Mouse (Mus musculus) midbrain, embryonic 13.5 days (tissue): ENCODE results near the gene Tbc1d8. TPM values are rescaled to one million over a fixed set of nuclear protein-coding genes. Genes with fewer than 3 reads are reported as not detected.

ENCODE experiments used
- ATAC-seq: fragments of 200-750 bp; cut with Nextera tagmentation; 2 replicates; pipeline ENCODE4 v1.8.0; 2017; ENCODE audit warnings: mild to moderate bottlenecking, moderate TSS enrichment, moderate library complexity
- H3K27ac ChIP-seq: fragments of 300-500 bp; sonication (generic); 2 replicates; pipeline ENCODE4 v1.5.1; 2015; ENCODE audit warnings: inconsistent platforms, mild to moderate bottlenecking, moderate library complexity
- H3K27me3 ChIP-seq: fragments of 300-500 bp; sonication (generic); 2 replicates; pipeline ENCODE4 v1.6.1; 2015; ENCODE audit warnings: mild to moderate bottlenecking, inconsistent platforms
- H3K36me3 ChIP-seq: fragments of 300-500 bp; sonication (generic); 2 replicates; pipeline ENCODE4 v1.6.1; 2015; ENCODE audit warnings: mild to moderate bottlenecking, inconsistent platforms
- H3K4me1 ChIP-seq: fragments of 300-500 bp; sonication (generic); replicated peaks from 2 replicates; pipeline ENCODE4 v1.6.1; 2015; ENCODE audit warnings: inconsistent platforms
- H3K4me2 ChIP-seq: fragments of 300-500 bp; sonication (generic); replicated peaks from 2 replicates; pipeline ENCODE4 v1.6.1; 2015; ENCODE audit warnings: moderate library complexity, mild to moderate bottlenecking, inconsistent platforms
- H3K4me3 ChIP-seq: fragments of 300-500 bp; sonication (generic); replicated peaks from 2 replicates; pipeline ENCODE4 v1.5.1; 2015; ENCODE audit warnings: mild to moderate bottlenecking, inconsistent platforms
- H3K9ac ChIP-seq: fragments of 300-500 bp; sonication (generic); replicated peaks from 2 replicates; pipeline ENCODE4 v1.6.1; 2015; ENCODE audit warnings: mild to moderate bottlenecking, inconsistent platforms
- H3K9me3 ChIP-seq: fragments of 300-500 bp; sonication (generic); 2 replicates; pipeline ENCODE4 v1.6.1; 2016; ENCODE audit warnings: mild to moderate bottlenecking, inconsistent platforms
- WGBS: fragments of 180-500 bp; shearing (Covaris S2); methylation state at CpG from one replicate; pipeline ENCODE4 v1.1.7; 2015; 5-methylcytosine and 5-hydroxymethylcytosine counted together
- polyA plus RNA-seq: library from polyadenylated mRNA; unstranded; fragments of >200 nt; fragmentation: Nextera tagmentation; extraction: Ambion mirVana; gene quantifications from 2 replicates; pipeline ENCODE4 v1.2.1, GENCODE M21; 2015

The Tbc1d8 gene
- 7.2 and 7.8 TPM in 2 replicates for polyA plus RNA-seq

DNA sequence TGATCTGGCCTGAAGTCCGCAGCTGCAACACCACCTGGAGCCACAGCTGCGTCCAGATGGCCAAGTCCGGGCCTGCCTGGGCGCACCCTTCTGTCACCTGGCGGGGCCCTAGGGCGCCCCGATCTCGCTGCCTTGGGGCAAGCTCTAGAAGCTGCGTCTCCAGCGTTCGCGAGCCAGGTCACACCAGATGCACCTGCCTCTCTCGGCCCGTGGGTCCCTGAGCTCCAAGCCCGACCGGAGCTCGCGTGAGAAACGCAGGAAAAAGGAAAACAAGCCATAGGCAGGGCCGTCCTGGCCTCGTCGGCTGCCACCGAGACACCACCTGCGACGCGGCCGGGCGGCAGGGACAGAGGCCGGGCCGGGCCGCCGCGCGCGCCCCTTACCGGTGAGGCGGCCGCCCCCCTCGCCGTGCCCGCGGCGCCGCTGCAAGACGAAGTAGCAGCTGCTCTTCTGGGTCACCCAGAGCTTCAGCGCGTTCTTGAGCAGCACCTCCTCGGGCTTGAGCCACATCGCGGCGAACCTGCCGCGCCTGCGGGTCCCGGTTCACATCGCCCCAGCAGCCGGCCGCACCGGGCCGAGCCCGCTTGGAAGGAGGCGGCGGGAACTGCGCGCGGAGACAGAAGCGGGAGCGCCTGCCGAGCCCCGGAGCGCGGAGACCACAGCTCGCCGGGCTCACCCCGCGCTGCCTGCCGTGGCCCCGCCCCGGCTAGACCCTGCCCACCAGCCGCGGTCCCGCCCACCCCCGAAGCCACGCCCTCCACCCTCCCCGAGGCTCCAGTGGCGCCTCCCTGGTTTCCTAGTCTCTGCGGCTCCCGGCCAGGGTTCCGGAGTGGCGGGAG lies at the start of gene Tbc1d8:
Tbc1d8 (minus strand) TSS at position 699 of the 839 bp plus-strand sequence.
- H3K4me3 ChIP-seq, result peak within 1 kb of the TSS; percentile 75
- no peaks in the 10 kb centered on the region for H3K9me3 ChIP-seq
- H3K36me3 ChIP-seq, result no peaks in the 10 kb centered on the region
- under 1% methylated on average over 87 of the region's 90 CpGs for WGBS
- peaks cover 15% of the 10 kb centered on the region; the same call in 1 of the 2 replicates for H3K27me3 ChIP-seq
- peaks cover 25% of the 10 kb centered on the region for H3K4me1 ChIP-seq
- peak within 1 kb of the TSS; percentile 88 for H3K27ac ChIP-seq
- peak; percentile 94 for ATAC-seq
- H3K4me2 ChIP-seq, result peak within 1 kb of the TSS; percentile 88
- H3K9ac ChIP-seq, result peak within 1 kb of the TSS; percentile 73

DNA sequence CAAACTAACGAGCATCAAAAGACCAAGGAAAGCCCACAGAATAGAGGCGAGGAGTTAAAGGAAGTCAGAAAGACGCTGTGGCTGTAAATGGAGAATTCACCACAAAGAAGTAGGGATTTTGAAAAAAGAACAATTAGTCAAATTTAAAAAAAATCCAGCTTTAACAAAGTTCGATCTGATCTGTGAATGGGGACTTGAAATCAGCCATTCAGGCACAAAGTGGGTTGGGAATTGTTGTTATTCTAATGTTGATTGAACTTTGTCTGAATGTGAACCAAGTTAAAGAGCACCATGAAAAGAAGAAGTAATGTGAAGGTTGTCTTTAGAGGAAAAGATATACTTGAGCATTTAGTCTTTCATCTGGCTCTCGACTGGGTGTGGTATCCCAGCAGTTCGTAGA lies 49.8 kb upstream of the Tbc1d8 start:
- no peaks in the 10 kb centered on the region for H3K4me1 ChIP-seq
- no peaks in the 10 kb centered on the region for H3K36me3 ChIP-seq
- H3K4me2 ChIP-seq, result no peak overlapping the region
- WGBS, result 56% methylated on average over 6 of the region's 6 CpGs
- no peak for ATAC-seq
- no peaks in the 10 kb centered on the region for H3K9me3 ChIP-seq
- H3K27me3 ChIP-seq, result no peaks in the 10 kb centered on the region
- no peak overlapping the region for H3K27ac ChIP-seq
- H3K9ac ChIP-seq, result no peak overlapping the region
- H3K4me3 ChIP-seq, result no peak overlapping the region

GRCm38 (mm10) chr1:39527432-39527831 lies 48.9 kb upstream of the Tbc1d8 start:
- no peak for ATAC-seq

GRCm38 (mm10) chr1:39526371-39527167 lies 48.0 kb upstream of the Tbc1d8 start:
- no peak overlapping the region for H3K4me3 ChIP-seq
- no peaks in the 10 kb centered on the region for H3K27me3 ChIP-seq
- H3K27ac ChIP-seq, result no peak overlapping the region
- no peak overlapping the region for H3K4me2 ChIP-seq
- H3K9me3 ChIP-seq, result no peaks in the 10 kb centered on the region
- ATAC-seq, result no peak
- WGBS, result 80% methylated on average over 9 of the region's 9 CpGs
- no peaks in the 10 kb centered on the region for H3K4me1 ChIP-seq
- H3K9ac ChIP-seq, result no peak overlapping the region
- H3K36me3 ChIP-seq, result no peaks in the 10 kb centered on the region

More at GRCm38 (mm10) chr1:39527432-39527831, 48.9 kb upstream of the Tbc1d8 start:
- H3K27me3 ChIP-seq, result no peaks in the 10 kb centered on the region
- H3K4me1 ChIP-seq, result no peaks in the 10 kb centered on the region
- WGBS, result 10% methylated on average over 7 of the region's 7 CpGs
- H3K27ac ChIP-seq, result no peak overlapping the region
- no peaks in the 10 kb centered on the region for H3K36me3 ChIP-seq
- H3K9me3 ChIP-seq, result no peaks in the 10 kb centered on the region
- no peak overlapping the region for H3K4me3 ChIP-seq
- no peak overlapping the region for H3K9ac ChIP-seq
- no peak overlapping the region for H3K4me2 ChIP-seq

DNA sequence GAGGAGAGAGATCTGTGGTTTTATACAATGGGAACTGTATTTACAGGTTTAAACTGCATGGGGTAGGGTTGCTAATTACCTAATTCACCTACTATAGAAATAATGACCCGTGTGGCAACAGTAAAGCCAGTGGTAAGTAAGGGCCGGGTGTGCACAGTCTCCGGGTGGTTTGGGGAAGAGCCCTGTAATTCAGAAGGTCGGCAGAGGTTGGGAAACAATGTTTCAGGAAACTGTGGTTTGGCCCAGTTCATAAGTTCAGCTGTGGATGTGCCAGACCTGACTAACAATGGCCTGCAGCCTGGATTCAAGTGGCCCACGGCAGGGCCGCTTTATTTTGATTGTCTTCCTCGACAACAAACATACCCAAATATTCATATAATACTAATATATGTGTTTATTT lies 47.2 kb upstream of the Tbc1d8 start:
- 79% methylated on average over 7 of the region's 7 CpGs for WGBS
- no peak overlapping the region for H3K4me3 ChIP-seq
- no peak for ATAC-seq
- H3K27ac ChIP-seq, result no peak overlapping the region
- no peak overlapping the region for H3K9ac ChIP-seq
- no peaks in the 10 kb centered on the region for H3K27me3 ChIP-seq
- H3K36me3 ChIP-seq, result no peaks in the 10 kb centered on the region
- no peak overlapping the region for H3K4me2 ChIP-seq
- no peaks in the 10 kb centered on the region for H3K9me3 ChIP-seq
- H3K4me1 ChIP-seq, result no peaks in the 10 kb centered on the region

GRCm38 (mm10) chr1:39522519-39522918 lies 44.0 kb upstream of the Tbc1d8 start:
- ATAC-seq, result no peak; the same call in 1 of the 2 replicates
- H3K9ac ChIP-seq, result no peak overlapping the region
- 28% methylated on average over 5 of the region's 5 CpGs for WGBS
- no peak overlapping the region for H3K4me2 ChIP-seq
- H3K27me3 ChIP-seq, result no peaks in the 10 kb centered on the region
- H3K9me3 ChIP-seq, result no peaks in the 10 kb centered on the region
- no peak overlapping the region for H3K27ac ChIP-seq
- H3K36me3 ChIP-seq, result no peaks in the 10 kb centered on the region
- no peak overlapping the region for H3K4me3 ChIP-seq
- H3K4me1 ChIP-seq, result no peaks in the 10 kb centered on the region

- no peaks in the 10 kb centered on the region for H3K4me1 ChIP-seq
- no peaks in the 10 kb centered on the region for H3K36me3 ChIP-seq
- H3K9me3 ChIP-seq, result no peaks in the 10 kb centered on the region
- 91% methylated on average over 7 of the region's 7 CpGs for WGBS
- no peaks in the 10 kb centered on the region for H3K27me3 ChIP-seq
- no peak for ATAC-seq
- H3K4me2 ChIP-seq, result no peak overlapping the region
- H3K9ac ChIP-seq, result no peak overlapping the region
- no peak overlapping the region for H3K27ac ChIP-seq
- no peak overlapping the region for H3K4me3 ChIP-seq
Observed at GRCm38 (mm10) chr1:39521326-39521725, 42.8 kb upstream of the Tbc1d8 start.

DNA sequence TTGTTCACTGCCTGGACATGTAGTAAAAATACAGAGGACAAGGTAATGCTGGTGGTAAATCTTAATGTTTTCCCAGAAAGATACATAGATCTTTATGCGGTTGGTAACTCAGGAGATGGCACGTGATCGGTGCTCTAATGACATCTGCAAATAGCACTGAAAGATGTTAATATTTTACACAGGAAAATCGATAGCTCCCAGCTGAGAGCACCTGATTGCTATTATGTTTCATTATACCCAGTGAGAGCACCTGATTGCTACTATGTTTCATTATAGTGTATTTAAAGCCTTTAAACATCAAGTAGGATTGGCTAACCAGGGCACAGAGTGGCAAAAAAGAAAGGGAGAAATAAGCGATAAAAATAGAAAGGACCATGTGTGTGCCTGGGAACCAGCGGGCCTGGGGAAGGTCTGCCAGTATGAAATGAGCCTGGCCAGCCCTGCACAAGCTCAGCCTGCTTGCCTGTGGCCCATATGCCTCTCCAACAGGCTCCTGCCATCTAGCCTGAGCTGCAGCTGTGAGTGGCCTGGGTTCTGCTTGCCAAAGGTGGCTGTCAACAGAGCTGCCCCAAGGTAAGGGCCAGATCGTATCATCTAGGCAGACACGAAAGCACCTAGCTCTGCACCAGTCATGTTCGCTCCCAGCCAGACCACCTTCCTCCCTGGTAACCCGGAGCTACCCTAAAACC lies 36.9 kb upstream of the Tbc1d8 start:
- H3K27ac ChIP-seq, result no peak overlapping the region; the same call in 1 of the 2 replicates
- H3K4me3 ChIP-seq, result no peak overlapping the region
- no peaks in the 10 kb centered on the region for H3K9me3 ChIP-seq
- no peaks in the 10 kb centered on the region for H3K36me3 ChIP-seq
- H3K27me3 ChIP-seq, result no peaks in the 10 kb centered on the region
- H3K4me2 ChIP-seq, result no peak overlapping the region
- ATAC-seq, result no peak
- WGBS, result 88% methylated on average over 10 of the region's 10 CpGs
- no peak overlapping the region for H3K9ac ChIP-seq
- H3K4me1 ChIP-seq, result no peaks in the 10 kb centered on the region

DNA sequence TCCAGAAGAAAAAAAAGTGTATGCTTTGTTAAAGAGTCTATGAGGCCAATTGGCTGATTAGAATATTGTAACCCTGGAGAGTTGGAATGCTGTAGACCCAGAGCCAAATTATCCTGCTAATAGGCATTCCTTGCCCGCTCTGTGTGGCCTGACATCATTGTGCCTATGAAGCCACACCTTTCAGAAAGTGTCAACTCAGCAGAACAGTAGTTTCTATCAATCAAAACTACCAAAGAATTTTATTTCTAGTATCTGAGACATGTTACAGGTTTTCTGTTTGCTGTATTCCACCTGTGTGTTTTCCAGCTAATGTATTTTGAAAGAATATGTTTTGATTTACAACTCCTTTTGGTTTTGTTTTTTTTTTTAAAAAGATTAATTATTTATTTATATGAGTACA lies 33.6 kb upstream of the Tbc1d8 start:
- ATAC-seq, result no peak
- Histone ChIP-seq H3K27ac (no peak overlapping the region), H3K27me3 (no peaks in the 10 kb centered on the region), H3K9ac (no peak overlapping the region), H3K4me1 (no peaks in the 10 kb centered on the region), H3K4me3 (no peak overlapping the region), H3K4me2 (no peak overlapping the region), H3K9me3 (no peaks in the 10 kb centered on the region), H3K36me3 (no peaks in the 10 kb centered on the region)
- 74% methylated on average over 1 of the region's 1 CpGs for WGBS

GRCm38 (mm10) chr1:39511775-39512174 lies 33.2 kb upstream of the Tbc1d8 start:
- Histone ChIP-seq H3K36me3 (no peaks in the 10 kb centered on the region), H3K9me3 (no peaks in the 10 kb centered on the region), H3K4me3 (no peak overlapping the region), H3K27me3 (no peaks in the 10 kb centered on the region), H3K27ac (no peak overlapping the region), H3K4me1 (no peaks in the 10 kb centered on the region), H3K4me2 (no peak overlapping the region), H3K9ac (no peak overlapping the region)
- no peak for ATAC-seq
- WGBS, result 89% methylated on average over 8 of the region's 8 CpGs

GRCm38 (mm10) chr1:39505600-39505999 lies 27.0 kb upstream of the Tbc1d8 start:
- Histone ChIP-seq H3K4me2 (no peak overlapping the region), H3K4me3 (no peak overlapping the region), H3K9ac (no peak overlapping the region), H3K27me3 (no peaks in the 10 kb centered on the region), H3K36me3 (no peaks in the 10 kb centered on the region), H3K9me3 (no peaks in the 10 kb centered on the region), H3K4me1 (no peaks in the 10 kb centered on the region), H3K27ac (no peak overlapping the region)
- 86% methylated on average over 9 of the region's 9 CpGs for WGBS
- ATAC-seq, result no peak

GRCm38 (mm10) chr1:39504261-39504660 lies 25.7 kb upstream of the Tbc1d8 start:
- no peak overlapping the region for H3K27ac ChIP-seq
- WGBS, result 3% methylated on average over 1 of the region's 1 CpGs
- H3K4me2 ChIP-seq, result no peak overlapping the region
- H3K9ac ChIP-seq, result no peak overlapping the region
- no peak overlapping the region for H3K4me3 ChIP-seq
- H3K36me3 ChIP-seq, result no peaks in the 10 kb centered on the region
- no peaks in the 10 kb centered on the region for H3K4me1 ChIP-seq
- H3K9me3 ChIP-seq, result no peaks in the 10 kb centered on the region
- no peaks in the 10 kb centered on the region for H3K27me3 ChIP-seq
- ATAC-seq, result no peak
